Mouse (Mus musculus): ENCODE measurements around the gene Akt2.

GRCm38 (mm10) chr7:27607580-27607979, 16.2 kb downstream of the Akt2 start:
- no peak; the same call in 1 of the 2 replicates for TF ChIP-seq POLR2A (IDR thresholded peaks at IDR 0.05; ENCODE audit: insufficient read depth, low read depth, low read length)
- no peak for TF ChIP-seq CTCF (IDR thresholded peaks at IDR 0.05)

All from heart, adult 2 months (tissue).